ENCODE assay signal across 11 mouse cellular contexts in genomic region chr2:3887845-3888433, GRCm38 (mm10).
DNase-seq lines count a peak whose midpoint lies in the region; ATAC-seq and TF ChIP-seq lines count a peak whose summit lies in the region.
"Had no signal": no experiment of that assay in that cellular context is flagged by ENCODE, and none has a peak within 500 bp of the region (broad histone marks: within the 10 kb centered on the region; RNA-seq: fewer than 3 reads in every experiment).

No protein-coding gene starts in this region.

- H3K4me3 ChIP-seq in forebrain, embryonic 15.5 days, result peak overlapping the region; percentile 15; the same call in 1 of the 2 replicates
- peak overlapping the region; percentile 7; the same call in 1 of the 2 replicates for H3K4me3 ChIP-seq in intestine, postnatal 0 days (ENCODE audit: low read depth, low read length)
- no peak overlapping the region for H3K4me3 ChIP-seq in neural tube, embryonic 15.5 days (replicated peaks)
- H3K4me3 ChIP-seq: myocyte had no signal

- H3K4me1 ChIP-seq in forebrain, embryonic 15.5 days, result peaks cover 24% of the 10 kb centered on the region
- no peaks in the 10 kb centered on the region for H3K4me1 ChIP-seq in intestine, postnatal 0 days (replicated peaks; ENCODE audit: control insufficient read depth, insufficient read depth, low read length)
- H3K4me1 ChIP-seq in neural tube, embryonic 15.5 days, result peaks cover 13% of the 10 kb centered on the region; the same call in 1 of the 2 replicates

- no peak overlapping the region for H3K27ac ChIP-seq in forebrain, embryonic 15.5 days (replicated peaks)
- no peak overlapping the region for H3K27ac ChIP-seq in intestine, postnatal 0 days (ENCODE audit: low read depth, low read length)
- no peak overlapping the region for H3K27ac ChIP-seq in neural tube, embryonic 15.5 days (replicated peaks)

- no peaks in the 10 kb centered on the region for H3K27me3 ChIP-seq in forebrain, embryonic 15.5 days
- no peaks in the 10 kb centered on the region for H3K27me3 ChIP-seq in intestine, postnatal 0 days (replicated peaks; ENCODE audit: control insufficient read depth, insufficient read depth, low read length)
- no peaks in the 10 kb centered on the region for H3K27me3 ChIP-seq in neural tube, embryonic 15.5 days (replicated peaks)

- H3K36me3 ChIP-seq in forebrain, embryonic 15.5 days, result no peaks in the 10 kb centered on the region
- H3K36me3 ChIP-seq in intestine, postnatal 0 days (ENCODE audit: control insufficient read depth, insufficient read depth), result no peaks in the 10 kb centered on the region
- no peaks in the 10 kb centered on the region for H3K36me3 ChIP-seq in neural tube, embryonic 15.5 days

- no peaks in the 10 kb centered on the region for H3K9me3 ChIP-seq in forebrain, embryonic 15.5 days
- no peaks in the 10 kb centered on the region for H3K9me3 ChIP-seq in intestine, postnatal 0 days (ENCODE audit: control insufficient read depth)
- no peaks in the 10 kb centered on the region for H3K9me3 ChIP-seq in neural tube, embryonic 15.5 days (replicated peaks)

- ATAC-seq in forebrain, embryonic 15.5 days (replicated peaks), result 0 out of 2 replicates have a peak, but pooled peaks have one; percentile 26
- peak; percentile 78 for ATAC-seq in intestine, postnatal 0 days
- ATAC-seq in neural tube, embryonic 15.5 days (ENCODE audit: low FRiP score), result no peak
- ATAC-seq: liver, postnatal 0 days had no signal

- peak overlapping the region; percentile 38 for H3K4me2 ChIP-seq in forebrain, embryonic 15.5 days (replicated peaks)
- H3K4me2 ChIP-seq in intestine, postnatal 0 days (replicated peaks; ENCODE audit: low read depth), result peak overlapping the region; percentile 37
- peak overlapping the region; percentile 33 for H3K4me2 ChIP-seq in neural tube, embryonic 15.5 days

- peak; percentile 36 for DNase-seq in embryo, embryonic 9.5 days (ENCODE audit: extremely low spot score)
- DNase-seq in cerebellum, adult 18-20 months, result no peak
- no peak for DNase-seq in left cerebral cortex, postnatal 4 days
- DNase-seq in spleen, postnatal 10 days (ENCODE audit: low spot score in 2 of 2), result no peak
- DNase-seq in left cerebral cortex, postnatal 36 days (ENCODE audit: low spot score in 2 of 2), result no peak
- DNase-seq: liver, postnatal 0 days; right cerebral cortex, postnatal 4 days had no signal

- intact Hi-C loops in left cerebral cortex, postnatal 4 days (cut with DNase I), result no loop called here
- intact Hi-C loops in left cerebral cortex, postnatal 36 days (cut with DNase I), result no loop called here

- no peak for TF ChIP-seq CTCF in intestine, postnatal 0 days (IDR thresholded peaks at IDR 0.05; ENCODE audit: low read depth)

- 9% methylated on average over 14 of the region's 14 CpGs for WGBS in forebrain, embryonic 15.5 days
- 47% methylated on average over 14 of the region's 14 CpGs for WGBS in intestine, postnatal 0 days
- 47% methylated on average over 14 of the region's 14 CpGs for WGBS in neural tube, embryonic 15.5 days

- H3K9ac ChIP-seq in forebrain, embryonic 15.5 days (replicated peaks), result peak overlapping the region; percentile 19; the same call in 1 of the 2 replicates
- no peak overlapping the region for H3K9ac ChIP-seq in intestine, postnatal 0 days (ENCODE audit: low read depth, low read length)
- no peak overlapping the region for H3K9ac ChIP-seq in neural tube, embryonic 15.5 days (replicated peaks)
- H3K9ac ChIP-seq: liver, postnatal 0 days had no signal
